Mouse (Mus musculus): ENCODE measurements at regions not wholly inside any gene's neighbourhood (a gene's known extent, or its start where the extent isn't known, plus 50 kb on each side); places are given as distances from the start of the nearest gene placed in this dataset.

GRCm38 (mm10) chr5:129429897-129430296, 71.1 kb upstream of the Sfswap start:
- DNase-seq (ENCODE audit: low spot score), result no peak

- no peak for DNase-seq (ENCODE audit: low spot score)
Observed at GRCm38 (mm10) chr5:129430330-129430729, 70.7 kb upstream of the Sfswap start.

GRCm38 (mm10) chr5:129449931-129450573, 51.0 kb upstream of the Sfswap start:
- no peak for DNase-seq (ENCODE audit: low spot score)
